Mouse (Mus musculus) cortical plate, adult 2 months (tissue): ENCODE results near the gene Dst. TPM values are rescaled to one million over a fixed set of nuclear protein-coding genes. Genes with fewer than 3 reads are reported as not detected.
A peak's percentile ranks its signal among the peaks of the same experiment; 100 is the strongest.

Experiments used
- H3K27ac ChIP-seq: fragments of 200-500 bp; 2 replicates; pipeline ENCODE4 v1.5.1; 2012; ENCODE audit warnings: low read length, control low read depth, inconsistent platforms; ENCODE audit not compliant: insufficient read depth
- H3K4me1 ChIP-seq: fragments of 200-500 bp; 2 replicates; pipeline ENCODE4 v1.6.1; 2011; ENCODE audit warnings: low read length; ENCODE audit not compliant: control insufficient read depth, insufficient read depth
- H3K4me3 ChIP-seq: fragments of 200-500 bp; 2 replicates; pipeline ENCODE4 v1.5.1; 2011; ENCODE audit warnings: mild to moderate bottlenecking, low read length, control low read depth; ENCODE audit not compliant: insufficient read depth
- CTCF ChIP-seq: fragments of 200-500 bp; IDR thresholded peaks from 2 replicates; pipeline ENCODE4 v1.5.1; 2011; ENCODE audit warnings: mild to moderate bottlenecking, control low read depth, low read length; ENCODE audit not compliant: insufficient read depth; ENCODE audit errors: extremely low read depth
- POLR2A ChIP-seq: fragments of 200-500 bp; IDR thresholded peaks from 2 replicates; pipeline ENCODE4 v1.6.1; 2011; ENCODE audit warnings: mild to moderate bottlenecking, low read length, control low read depth; ENCODE audit not compliant: insufficient read depth; ENCODE audit errors: extremely low read depth
- polyA plus RNA-seq: library from polyadenylated mRNA; depleted of rRNA; stranded (reverse); fragments of >200 nt; gene quantifications from 2 replicates; pipeline ENCODE4 v1.2.3, GENCODE M21; 2012

The Dst gene
- polyA plus RNA-seq, 1 experiment = 88.5 TPM

GRCm38 (mm10) chr1:34179756-34180155 is 271.7 kb downstream of the Dst start:
- no peak for TF ChIP-seq POLR2A
- no peak for TF ChIP-seq CTCF
- H3K27ac ChIP-seq = no peak overlapping the region
- peaks cover 4% of the 10 kb centered on the region for H3K4me1 ChIP-seq
- no peak overlapping the region for H3K4me3 ChIP-seq

DNA sequence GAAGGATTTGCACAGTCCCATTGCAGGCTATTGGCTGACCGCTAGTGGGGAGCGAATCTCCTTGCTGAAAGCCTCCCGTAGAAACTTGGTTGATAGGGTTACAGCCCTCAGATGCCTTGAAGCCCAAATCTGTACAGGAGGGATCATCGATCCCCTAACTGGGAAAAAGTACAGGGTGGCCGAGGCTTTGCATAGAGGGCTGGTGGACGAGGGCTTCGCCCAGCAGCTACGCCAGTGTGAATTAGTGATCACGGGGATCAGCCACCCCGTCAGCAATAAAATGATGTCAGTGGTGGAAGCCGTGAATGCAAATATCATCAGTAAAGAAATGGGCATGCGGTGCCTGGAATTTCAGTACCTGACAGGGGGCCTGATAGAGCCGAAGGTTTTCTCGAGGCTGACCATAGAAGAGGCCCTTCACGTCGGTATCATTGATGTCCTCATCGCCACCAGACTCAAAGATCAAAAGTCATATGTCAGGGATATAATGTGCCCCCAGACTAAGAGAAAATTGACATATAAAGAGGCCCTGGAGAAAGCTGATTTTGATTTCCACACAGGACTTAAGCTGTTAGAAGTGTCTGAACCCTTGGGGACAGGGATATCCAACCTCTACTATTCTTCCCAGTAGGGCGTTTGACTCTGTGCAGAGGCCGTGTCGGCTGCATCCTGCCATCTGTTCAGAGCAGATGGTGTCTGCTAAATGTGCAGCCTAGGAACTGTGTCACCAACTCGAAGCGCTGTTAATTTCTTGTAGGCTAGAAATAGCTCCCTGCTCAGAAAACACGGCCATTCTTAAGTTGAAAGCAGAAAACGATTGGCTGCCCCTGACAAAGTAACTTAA is 274.6 kb downstream of the Dst start:
- no peak overlapping the region for H3K4me3 ChIP-seq
- peaks cover 6% of the 10 kb centered on the region for H3K4me1 ChIP-seq
- no peak overlapping the region for H3K27ac ChIP-seq
- no peak for TF ChIP-seq POLR2A
- TF ChIP-seq CTCF = no peak

GRCm38 (mm10) chr1:34183250-34183926 is 275.4 kb downstream of the Dst start:
- no peak for TF ChIP-seq POLR2A
- TF ChIP-seq CTCF = no peak
- H3K27ac ChIP-seq = no peak overlapping the region
- no peak overlapping the region for H3K4me3 ChIP-seq
- peaks cover 6% of the 10 kb centered on the region for H3K4me1 ChIP-seq

DNA sequence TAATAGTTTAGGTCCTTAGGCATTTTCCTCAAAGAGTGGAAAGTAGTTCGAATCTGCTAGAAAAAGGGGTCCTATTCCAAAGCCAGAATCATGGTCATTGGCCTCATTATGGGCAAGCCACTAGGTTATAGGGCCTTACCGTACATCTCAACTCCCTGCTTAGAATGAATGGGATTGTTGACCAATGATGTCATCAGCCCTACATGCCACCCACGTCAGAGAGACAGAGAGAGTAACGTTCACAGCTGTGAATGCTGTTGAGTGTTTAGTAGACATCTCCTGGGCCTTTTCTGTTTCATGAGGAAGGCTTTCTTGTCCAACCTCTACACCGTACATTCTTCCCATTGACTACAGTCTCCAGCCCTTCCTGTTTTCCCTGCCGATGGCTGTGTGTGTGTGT is 276.2 kb downstream of the Dst start:
- H3K4me3 ChIP-seq = no peak overlapping the region
- H3K4me1 ChIP-seq = peaks cover 6% of the 10 kb centered on the region
- TF ChIP-seq POLR2A = no peak
- no peak for TF ChIP-seq CTCF
- no peak overlapping the region for H3K27ac ChIP-seq

GRCm38 (mm10) chr1:34186033-34186432 is 278.0 kb downstream of the Dst start:
- peaks cover 6% of the 10 kb centered on the region for H3K4me1 ChIP-seq
- no peak overlapping the region for H3K27ac ChIP-seq
- TF ChIP-seq CTCF (no peak), POLR2A (no peak)
- no peak overlapping the region for H3K4me3 ChIP-seq

DNA sequence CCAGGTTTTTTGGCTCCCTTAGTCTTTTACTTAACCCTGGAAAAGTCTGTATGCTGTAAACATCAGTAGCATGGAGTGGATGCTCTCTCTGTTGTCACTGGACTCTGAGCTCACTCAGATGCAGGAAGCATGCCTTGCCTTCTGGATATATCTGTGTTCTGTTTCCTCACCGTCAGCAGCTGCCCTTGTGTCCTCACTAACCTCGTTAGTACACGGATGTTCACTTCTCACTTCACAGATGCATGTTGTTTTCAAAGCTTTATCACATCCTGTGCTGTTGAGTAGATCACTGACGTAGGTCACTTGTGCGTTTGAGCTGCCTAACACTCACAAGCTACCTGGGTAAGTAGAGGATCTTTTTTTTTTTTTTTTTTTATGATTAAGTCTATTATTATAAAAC is 279.5 kb downstream of the Dst start:
- peaks cover 6% of the 10 kb centered on the region for H3K4me1 ChIP-seq
- no peak overlapping the region for H3K4me3 ChIP-seq
- H3K27ac ChIP-seq = no peak overlapping the region
- no peak for TF ChIP-seq POLR2A
- TF ChIP-seq CTCF = no peak

- no peak for TF ChIP-seq CTCF
- TF ChIP-seq POLR2A = no peak
- Histone ChIP-seq H3K27ac (peak overlapping the region; percentile 86), H3K4me1 (peaks cover 1% of the 10 kb centered on the region; the same call in 1 of the 2 replicates), H3K4me3 (no peak overlapping the region)
Observed at GRCm38 (mm10) chr1:34188721-34189236, 280.8 kb downstream of the Dst start.

- H3K27ac ChIP-seq = peak overlapping the region; percentile 86; the same call in 1 of the 2 replicates
- H3K4me3 ChIP-seq = no peak overlapping the region
- H3K4me1 ChIP-seq = peaks cover 1% of the 10 kb centered on the region; the same call in 1 of the 2 replicates
- no peak for TF ChIP-seq CTCF
Observed at GRCm38 (mm10) chr1:34189318-34189717, 281.3 kb downstream of the Dst start.

GRCm38 (mm10) chr1:34189970-34190369 is 281.9 kb downstream of the Dst start:
- peak overlapping the region; percentile 51; the same call in 1 of the 2 replicates for H3K27ac ChIP-seq
- TF ChIP-seq POLR2A (no peak), CTCF (peak; percentile 61)
- peaks cover 1% of the 10 kb centered on the region; the same call in 1 of the 2 replicates for H3K4me1 ChIP-seq
- no peak overlapping the region for H3K4me3 ChIP-seq
